Mouse (Mus musculus) hindbrain, embryonic 11.5 days (tissue): ENCODE data around the gene Fbxl5. TPM values are rescaled to one million over a fixed set of nuclear protein-coding genes. Genes with fewer than 3 reads are reported as not detected.

Experiments
- ATAC-seq: fragments of 200-750 bp; cut with Nextera tagmentation; 2 replicates; pipeline ENCODE4 v1.8.0; 2017; ENCODE audit warnings: mild to moderate bottlenecking, moderate TSS enrichment, moderate library complexity; ENCODE audit not compliant: low FRiP score
- DNase-seq: peaks from one replicate; pipeline ENCODE4 v3.0.0-alpha.2; 2015; ENCODE audit warnings: low spot score
- H3K27ac ChIP-seq: fragments of 300-500 bp; sonication (generic); 2 replicates; pipeline ENCODE4 v1.5.1; 2014; ENCODE audit warnings: mild to moderate bottlenecking, low read depth, low read length
- H3K27me3 ChIP-seq: fragments of 300-500 bp; sonication (generic); 2 replicates; pipeline ENCODE4 v1.6.1; 2014; ENCODE audit warnings: mild to moderate bottlenecking, low read length, moderate library complexity, mixed read lengths; ENCODE audit not compliant: control insufficient read depth, insufficient read depth
- H3K36me3 ChIP-seq: fragments of 300-500 bp; sonication (generic); 2 replicates; pipeline ENCODE4 v1.6.1; 2014; ENCODE audit warnings: mild to moderate bottlenecking, low read length, moderate library complexity, mixed read lengths; ENCODE audit not compliant: control insufficient read depth, insufficient read depth
- H3K4me1 ChIP-seq: fragments of 300-500 bp; sonication (generic); replicated peaks from 2 replicates; pipeline ENCODE4 v1.6.1; 2014; ENCODE audit warnings: low read length, mixed read lengths; ENCODE audit not compliant: control insufficient read depth, insufficient read depth
- H3K4me2 ChIP-seq: fragments of 300-500 bp; sonication (generic); replicated peaks from 2 replicates; pipeline ENCODE4 v1.6.1; 2014; ENCODE audit warnings: mild to moderate bottlenecking, low read depth, low read length
- H3K4me3 ChIP-seq: fragments of 300-500 bp; sonication (generic); 2 replicates; pipeline ENCODE4 v1.5.1; 2014; ENCODE audit warnings: low read depth, low read length
- H3K9ac ChIP-seq: fragments of 300-500 bp; sonication (generic); 2 replicates; pipeline ENCODE4 v1.6.1; 2014; ENCODE audit warnings: low read depth, low read length
- H3K9me3 ChIP-seq: fragments of 300-500 bp; sonication (generic); 2 replicates; pipeline ENCODE4 v1.6.1; 2016; ENCODE audit warnings: low read length; ENCODE audit not compliant: control insufficient read depth
- WGBS: fragments of 180-500 bp; shearing (Covaris S2); extraction: QIAGEN DNeasy Blood & Tissue Kit; methylation state at CpG from one replicate; pipeline ENCODE4 v1.1.7; 2014; 5-methylcytosine and 5-hydroxymethylcytosine counted together
- polyA plus RNA-seq: library from polyadenylated mRNA; unstranded; fragments of >200 nt; fragmentation: Nextera tagmentation; extraction: Ambion mirVana; gene quantifications from 2 replicates; pipeline ENCODE4 v1.2.1, GENCODE M21; 2014

Gene Fbxl5
- polyA plus RNA-seq, 1 experiment from 2014 or later, result 66.3 TPM

DNA sequence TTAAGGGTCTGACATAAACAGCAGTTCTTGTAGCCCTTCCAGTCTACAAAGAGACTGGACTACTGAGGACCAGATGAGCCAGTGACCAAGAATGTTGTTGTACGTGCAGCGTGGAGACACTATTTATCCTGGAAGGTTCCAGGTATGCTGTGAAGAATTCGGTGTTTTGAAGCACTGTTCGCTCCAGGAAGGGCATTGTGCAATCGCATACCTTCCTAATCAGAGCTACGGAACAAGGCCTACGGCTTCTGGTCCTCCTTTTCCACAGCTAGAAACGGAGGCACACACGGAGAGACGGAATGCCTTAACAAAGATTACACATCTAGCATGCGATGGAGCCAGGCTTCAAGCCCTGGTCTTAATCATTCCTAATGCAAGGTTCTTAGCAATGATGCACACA lies 653 bp downstream of the Fbxl5 start:
- H3K4me1 ChIP-seq, result no peaks in the 10 kb centered on the region
- H3K4me3 ChIP-seq, result no peak overlapping the region
- no peak for DNase-seq
- no peak for ATAC-seq
- H3K27me3 ChIP-seq, result no peaks in the 10 kb centered on the region
- no peaks in the 10 kb centered on the region for H3K36me3 ChIP-seq
- no peaks in the 10 kb centered on the region for H3K9me3 ChIP-seq
- 91% methylated on average over 11 of the region's 11 CpGs for WGBS
- no peak overlapping the region for H3K9ac ChIP-seq
- no peak overlapping the region for H3K27ac ChIP-seq
- H3K4me2 ChIP-seq, result no peak overlapping the region

GRCm38 (mm10) chr5:43818695-43819094 lies 2.7 kb downstream of the Fbxl5 start, which contains the start of gene Bst1:
Gene Bst1, plus strand, starts transcription at chr5:43818885.
- H3K4me2 ChIP-seq, result no peak within 1 kb of the TSS

DNA sequence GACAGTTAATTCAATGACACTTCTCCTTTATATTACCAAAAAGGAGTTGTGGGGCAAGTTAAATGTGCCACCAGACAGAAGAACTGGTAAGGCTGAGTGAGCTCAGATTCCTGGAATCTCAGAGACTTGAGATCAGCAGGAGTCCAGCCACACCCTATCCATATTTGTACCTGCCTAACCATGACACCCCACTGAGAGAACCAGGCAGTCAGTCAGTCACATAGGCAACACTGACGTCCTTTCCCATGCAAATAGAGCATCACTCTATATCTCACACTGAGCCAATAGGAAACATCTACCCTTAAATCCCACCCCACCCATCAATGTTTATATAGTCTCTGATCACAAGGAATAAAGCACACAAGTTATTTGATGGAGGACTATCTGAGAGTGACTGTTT lies 5.7 kb downstream of the Fbxl5 start:
- ATAC-seq (no peak), DNase-seq (no peak)
- Histone ChIP-seq H3K36me3 (no peaks in the 10 kb centered on the region), H3K9me3 (no peaks in the 10 kb centered on the region), H3K27me3 (no peaks in the 10 kb centered on the region), H3K9ac (no peak overlapping the region), H3K27ac (no peak overlapping the region), H3K4me1 (no peaks in the 10 kb centered on the region), H3K4me3 (no peak overlapping the region), H3K4me2 (no peak overlapping the region)
- 52% methylated on average over 1 of the region's 1 CpGs for WGBS

More at GRCm38 (mm10) chr5:43818695-43819094, 2.7 kb downstream of the Fbxl5 start, which contains the start of gene Bst1:
- H3K9ac ChIP-seq, result no peak within 1 kb of the TSS
- 54% methylated on average over 12 of the region's 12 CpGs for WGBS
- no peaks in the 10 kb centered on the region for H3K9me3 ChIP-seq
- H3K36me3 ChIP-seq, result no peaks in the 10 kb centered on the region
- no peak for DNase-seq
- no peak within 1 kb of the TSS for H3K27ac ChIP-seq
- ATAC-seq, result no peak
- H3K4me1 ChIP-seq, result no peaks in the 10 kb centered on the region
- H3K4me3 ChIP-seq, result no peak within 1 kb of the TSS
- H3K27me3 ChIP-seq, result no peaks in the 10 kb centered on the region

GRCm38 (mm10) chr5:43814536-43814935 lies 6.9 kb downstream of the Fbxl5 start:
- no peak overlapping the region for H3K4me3 ChIP-seq

DNA sequence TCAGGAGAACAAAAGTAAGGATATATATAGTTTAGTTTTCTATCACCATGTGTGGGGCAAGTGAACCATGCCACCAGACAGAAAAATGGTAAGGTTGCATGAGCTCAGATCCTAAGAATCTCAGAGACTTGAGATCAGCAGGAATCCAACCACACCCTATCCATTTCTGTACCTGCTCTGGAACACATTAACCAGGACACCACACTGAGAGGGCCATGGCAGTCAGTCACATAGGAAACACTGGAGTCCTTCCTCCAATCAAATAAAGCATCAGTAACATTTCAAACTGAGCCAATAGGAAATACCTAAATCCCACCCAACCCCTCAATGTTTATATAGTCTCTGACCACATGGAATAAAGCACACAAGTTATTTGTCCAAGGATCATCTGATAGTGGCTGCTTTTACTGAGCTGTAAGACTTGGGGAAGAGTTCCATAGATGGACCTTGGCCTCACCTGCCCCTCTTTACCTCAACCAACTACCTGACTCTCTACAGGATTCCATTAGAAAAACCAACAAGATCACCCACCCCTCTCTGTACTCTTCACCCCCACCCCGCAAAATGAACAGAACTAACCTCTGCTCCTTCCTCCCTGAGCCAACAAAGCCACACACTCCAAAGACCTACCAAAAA lies 10.9 kb downstream of the Fbxl5 start:
- Histone ChIP-seq H3K9me3 (no peaks in the 10 kb centered on the region), H3K4me3 (no peak overlapping the region), H3K27me3 (no peaks in the 10 kb centered on the region), H3K9ac (no peak overlapping the region), H3K4me1 (no peaks in the 10 kb centered on the region), H3K4me2 (no peak overlapping the region), H3K36me3 (no peaks in the 10 kb centered on the region), H3K27ac (no peak overlapping the region)
- ATAC-seq (no peak), DNase-seq (no peak)
- WGBS, result 88% methylated on average over 1 of the region's 1 CpGs

More at GRCm38 (mm10) chr5:43814536-43814935, 6.9 kb downstream of the Fbxl5 start:
- no peaks in the 10 kb centered on the region for H3K4me1 ChIP-seq
- 85% methylated on average over 2 of the region's 2 CpGs for WGBS
- no peaks in the 10 kb centered on the region for H3K9me3 ChIP-seq
- DNase-seq (no peak), ATAC-seq (no peak)
- no peaks in the 10 kb centered on the region for H3K27me3 ChIP-seq
- H3K9ac ChIP-seq, result no peak overlapping the region
- no peak overlapping the region for H3K4me2 ChIP-seq
- H3K27ac ChIP-seq, result no peak overlapping the region
- H3K36me3 ChIP-seq, result no peaks in the 10 kb centered on the region

DNA sequence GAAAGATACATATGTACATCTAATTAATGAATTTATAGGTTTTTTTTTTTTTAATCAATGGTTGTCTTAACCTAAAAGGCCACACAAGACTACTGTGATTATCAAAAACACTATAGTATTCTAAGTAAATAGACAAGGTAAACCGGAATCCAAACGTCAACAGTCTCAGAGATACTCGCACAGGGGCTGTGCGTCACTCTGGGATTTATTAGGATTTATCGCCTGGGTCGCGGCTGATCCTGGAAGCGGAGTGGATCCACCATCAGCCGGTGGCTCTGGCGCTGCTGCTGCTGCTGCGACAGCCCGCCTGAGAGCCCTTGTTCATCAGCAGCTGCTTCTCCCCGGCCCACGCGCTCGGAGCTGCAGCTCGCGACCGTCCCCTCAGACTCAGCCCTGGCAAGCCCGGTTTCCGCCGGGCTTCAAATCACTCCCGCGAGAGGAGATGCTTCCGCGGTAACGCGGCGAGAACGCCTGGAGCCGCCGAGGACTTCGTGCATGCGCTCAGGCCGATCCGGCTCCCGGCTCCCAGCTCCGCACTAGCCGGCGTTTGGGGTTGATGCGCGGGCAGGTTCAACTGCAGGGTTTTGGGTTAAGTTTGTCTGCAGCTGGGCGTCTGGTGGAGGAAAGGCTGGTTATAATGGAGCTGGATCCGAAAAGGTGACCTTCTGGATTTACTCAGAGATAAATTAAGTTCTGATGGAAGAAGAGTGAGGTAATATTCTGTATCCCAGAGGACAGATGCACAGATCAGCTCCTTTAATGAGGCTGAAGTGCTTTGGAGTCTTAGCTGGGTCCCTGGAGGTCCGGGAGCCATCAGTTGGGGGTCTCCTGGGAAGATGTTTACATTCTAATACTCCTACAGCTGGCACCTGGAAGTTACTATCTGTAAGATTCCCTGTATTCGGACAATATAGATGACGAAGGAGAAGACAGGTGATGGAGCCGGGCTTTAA lies 13.4 kb downstream of the Fbxl5 start:
- DNase-seq, result peak; percentile 88
- H3K27me3 ChIP-seq, result no peaks in the 10 kb centered on the region
- peak overlapping the region; percentile 24 for H3K9ac ChIP-seq
- ATAC-seq, result peak; percentile 97
- no peaks in the 10 kb centered on the region for H3K4me1 ChIP-seq
- 6% methylated on average over 48 of the region's 48 CpGs for WGBS
- no peaks in the 10 kb centered on the region for H3K9me3 ChIP-seq
- no peaks in the 10 kb centered on the region for H3K36me3 ChIP-seq
- peak overlapping the region; percentile 36 for H3K4me2 ChIP-seq
- H3K4me3 ChIP-seq, result peak overlapping the region; percentile 29
- H3K27ac ChIP-seq, result 0 out of 2 replicates have a peak overlapping the region, but pooled peaks have one; percentile 1

DNA sequence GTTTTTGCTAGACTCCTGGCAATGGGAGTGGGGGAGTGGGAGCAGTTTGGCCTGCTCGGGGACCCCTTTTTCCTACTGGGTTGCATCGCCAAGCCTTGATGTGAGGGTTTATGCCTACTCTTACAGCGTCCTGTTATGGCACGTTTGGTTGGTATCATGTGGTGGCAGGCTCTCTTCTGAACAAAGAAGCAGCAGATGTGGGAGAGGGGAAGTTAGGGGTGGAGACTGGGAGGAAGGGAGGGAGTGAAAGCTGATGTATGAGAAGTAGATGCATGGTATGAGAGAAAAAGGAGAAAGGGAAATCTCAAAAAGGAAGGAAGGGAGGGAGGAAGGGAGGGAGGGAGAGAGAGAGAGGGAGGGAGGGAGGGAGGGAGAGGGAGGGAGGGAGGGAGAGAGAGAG lies 14.5 kb downstream of the Fbxl5 start:
- no peak overlapping the region for H3K27ac ChIP-seq
- H3K27me3 ChIP-seq, result no peaks in the 10 kb centered on the region
- H3K9me3 ChIP-seq, result no peaks in the 10 kb centered on the region
- no peak overlapping the region for H3K4me3 ChIP-seq
- DNase-seq, result no peak
- no peak for ATAC-seq
- no peaks in the 10 kb centered on the region for H3K36me3 ChIP-seq
- no peaks in the 10 kb centered on the region for H3K4me1 ChIP-seq
- no peak overlapping the region for H3K4me2 ChIP-seq
- WGBS, result 73% methylated on average over 4 of the region's 4 CpGs
- H3K9ac ChIP-seq, result no peak overlapping the region

DNA sequence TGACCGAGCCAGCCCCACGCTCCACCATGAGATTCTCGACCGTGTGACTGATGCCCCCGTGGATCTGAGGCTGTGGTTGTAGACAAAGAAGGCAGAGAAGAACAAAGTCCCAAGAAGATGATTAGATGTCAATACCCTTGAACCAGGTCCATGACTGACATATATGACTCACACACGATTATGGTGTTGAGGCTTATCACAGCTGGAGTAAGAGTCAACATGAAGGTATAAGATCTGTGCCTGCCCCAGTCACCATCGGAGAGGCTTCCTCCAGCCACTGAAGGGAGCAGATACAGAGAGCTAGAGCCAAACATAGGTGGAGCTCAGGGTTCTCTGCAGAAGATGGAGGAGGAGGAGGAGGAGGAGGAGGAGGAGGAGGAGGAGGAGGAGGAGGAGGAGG lies 15.1 kb downstream of the Fbxl5 start:
- ATAC-seq (no peak), DNase-seq (no peak)
- Histone ChIP-seq H3K27ac (no peak overlapping the region), H3K27me3 (no peaks in the 10 kb centered on the region), H3K9ac (no peak overlapping the region), H3K36me3 (no peaks in the 10 kb centered on the region), H3K9me3 (no peaks in the 10 kb centered on the region), H3K4me3 (no peak overlapping the region), H3K4me1 (no peaks in the 10 kb centered on the region), H3K4me2 (no peak overlapping the region)
- 95% methylated on average over 7 of the region's 7 CpGs for WGBS
